Mouse (Mus musculus) embryonic fibroblast, embryonic 13.5 days (primary cell): Measurements from ENCODE around the gene Zfp777. TPM values are rescaled to one million over a fixed set of nuclear protein-coding genes. Genes with fewer than 3 reads are reported as not detected.

ENCODE experiments used
- H3K27ac ChIP-seq: 2 replicates; pipeline ENCODE4 v1.5.1; 2012; ENCODE audit warnings: low read length, control low read depth, inconsistent platforms; ENCODE audit not compliant: insufficient read depth
- H3K4me1 ChIP-seq: 2 replicates; pipeline ENCODE4 v1.6.1; 2011; ENCODE audit warnings: low read length; ENCODE audit not compliant: control insufficient read depth, insufficient read depth
- H3K4me3 ChIP-seq: 2 replicates; pipeline ENCODE4 v1.5.1; 2011; ENCODE audit warnings: mild to moderate bottlenecking, control low read depth, low read length; ENCODE audit not compliant: insufficient read depth
- CTCF ChIP-seq: IDR thresholded peaks from 2 replicates; pipeline ENCODE4 v1.5.1; 2011; ENCODE audit warnings: mild to moderate bottlenecking, control low read depth, low read length, moderate library complexity, borderline replicate concordance; ENCODE audit not compliant: insufficient read depth
- POLR2A ChIP-seq: IDR thresholded peaks from 2 replicates; pipeline ENCODE4 v1.6.1; 2011; ENCODE audit warnings: low read depth, mild to moderate bottlenecking, control low read depth, low read length, moderate library complexity
- polyA plus RNA-seq: library from polyadenylated mRNA; stranded (reverse); fragments of >200 nt; gene quantifications from 2 replicates; pipeline ENCODE4 v1.2.4, GENCODE M21; 2011; ENCODE audit warnings: low read depth; ENCODE audit not compliant: missing spikeins, insufficient read length

Gene Zfp777
- polyA plus RNA-seq, 1 experiment, result 26.4 TPM

DNA sequence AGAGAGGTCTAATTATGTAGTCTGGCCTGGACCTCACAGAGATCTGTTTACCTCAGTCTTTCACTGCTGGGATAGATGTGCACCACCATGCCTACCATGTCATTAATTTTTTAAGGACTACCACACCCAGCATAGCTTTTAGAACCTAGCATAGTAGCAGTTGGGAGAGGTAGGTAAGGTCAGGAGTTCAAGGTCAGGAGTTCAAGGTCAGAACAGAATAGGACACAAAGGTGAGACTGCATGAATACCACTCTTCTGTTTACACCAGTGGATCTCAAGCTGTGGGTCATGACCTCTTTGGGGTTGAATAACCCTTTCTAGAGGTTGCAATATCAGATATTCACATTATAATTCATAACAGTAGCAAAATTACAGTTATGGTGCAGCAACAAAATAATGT, 16.1 kb downstream of the Zfp777 start:
- TF ChIP-seq POLR2A (no peak), CTCF (no peak)
- no peak overlapping the region for H3K4me3 ChIP-seq
- no peak overlapping the region for H3K27ac ChIP-seq
- no peaks in the 10 kb centered on the region for H3K4me1 ChIP-seq

DNA sequence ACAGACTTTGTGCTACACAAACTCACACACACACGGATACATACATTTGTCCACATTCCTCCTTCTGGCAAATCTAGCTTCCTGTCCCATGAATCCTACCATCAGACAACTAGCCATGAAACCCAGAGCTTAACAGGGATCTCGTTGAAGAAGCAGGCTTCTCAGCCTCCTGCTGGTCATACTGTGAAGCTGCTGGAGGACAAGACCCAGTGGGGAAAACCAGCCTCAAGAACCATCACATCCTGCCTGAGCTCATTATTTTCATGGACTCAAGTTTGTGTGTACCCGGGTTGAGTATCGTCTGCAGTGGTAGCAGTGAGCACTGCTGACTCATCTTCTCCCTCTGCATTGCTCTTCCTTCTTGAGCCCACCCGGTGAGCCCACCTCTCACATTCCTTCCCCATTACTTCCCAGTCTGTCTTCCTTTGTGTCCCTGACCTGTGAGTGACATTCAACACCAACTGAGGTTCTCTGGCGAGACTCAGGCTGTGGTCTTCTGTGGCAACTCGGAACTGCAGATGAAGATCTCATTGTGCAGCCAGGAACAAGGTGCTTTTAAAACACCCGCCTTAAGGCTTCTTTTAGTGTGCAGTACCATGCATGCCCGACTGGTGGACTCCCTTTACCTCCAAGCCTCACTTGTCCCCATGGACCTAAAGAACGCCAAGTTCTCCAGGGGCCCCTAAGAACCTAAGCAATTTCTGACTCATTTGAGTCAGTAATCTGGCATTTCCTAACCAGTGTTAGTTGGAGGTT, 22.6 kb downstream of the Zfp777 start:
- Histone ChIP-seq H3K27ac (no peak overlapping the region), H3K4me1 (no peaks in the 10 kb centered on the region; the same call in 1 of the 2 replicates), H3K4me3 (no peak overlapping the region)
- TF ChIP-seq CTCF (no peak), POLR2A (no peak)

DNA sequence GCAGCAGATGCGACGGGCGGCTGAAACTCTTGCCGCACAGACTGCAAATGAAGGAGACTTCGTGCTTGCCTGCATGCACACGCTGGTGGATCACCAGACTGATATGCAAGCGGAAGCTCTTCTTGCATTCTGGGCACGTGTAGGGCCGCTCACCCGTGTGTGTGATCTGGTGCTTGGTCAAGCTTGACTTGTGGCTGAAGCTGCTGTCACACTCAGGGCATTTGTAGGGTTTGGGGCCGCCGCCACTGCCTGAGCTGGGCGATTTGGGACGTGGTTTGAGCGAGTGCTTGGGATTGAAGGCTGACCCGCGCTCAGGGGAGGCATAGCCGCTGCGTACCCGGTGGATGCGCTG, 23.7 kb downstream of the Zfp777 start:
- TF ChIP-seq CTCF (no peak), POLR2A (no peak)
- H3K4me1 ChIP-seq, result peaks cover 2% of the 10 kb centered on the region; the same call in 1 of the 2 replicates
- no peak overlapping the region for H3K4me3 ChIP-seq
- H3K27ac ChIP-seq, result no peak overlapping the region

DNA sequence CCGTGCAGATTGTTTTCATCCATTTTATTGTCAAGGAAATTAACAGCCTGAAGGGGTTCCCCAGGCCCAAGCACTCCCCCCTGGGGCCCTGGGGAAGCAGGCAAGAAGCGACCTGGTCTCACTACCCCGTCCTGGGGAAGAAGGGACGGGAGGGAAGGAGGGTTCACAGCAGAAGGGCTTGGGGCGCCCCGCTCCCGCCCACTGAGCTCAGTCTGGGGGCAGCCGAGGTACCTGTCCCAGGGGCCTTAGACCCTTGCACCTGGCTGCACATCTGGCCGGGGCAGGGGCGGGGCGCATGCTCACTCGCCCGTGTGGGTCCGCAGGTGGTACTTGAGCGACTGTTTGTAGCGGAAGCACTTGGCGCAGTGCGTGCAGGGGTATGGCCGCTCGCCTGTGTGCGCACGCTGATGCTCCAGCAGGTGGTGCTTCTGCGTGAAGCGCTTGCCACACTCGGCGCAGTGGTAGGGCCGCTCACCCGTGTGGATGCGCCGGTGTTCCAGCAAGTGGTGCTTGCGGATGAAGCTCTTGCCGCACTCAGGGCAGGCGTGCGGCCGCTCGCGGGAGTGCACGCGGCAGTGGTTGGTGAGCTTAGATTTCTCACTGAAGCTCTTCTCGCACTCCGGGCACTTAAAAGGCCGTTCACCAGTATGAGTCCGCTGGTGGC, 24.2 kb downstream of the Zfp777 start:
- Histone ChIP-seq H3K4me1 (peaks cover 2% of the 10 kb centered on the region; the same call in 1 of the 2 replicates), H3K27ac (no peak overlapping the region), H3K4me3 (no peak overlapping the region)
- no peak for TF ChIP-seq POLR2A
- TF ChIP-seq CTCF, result no peak

DNA sequence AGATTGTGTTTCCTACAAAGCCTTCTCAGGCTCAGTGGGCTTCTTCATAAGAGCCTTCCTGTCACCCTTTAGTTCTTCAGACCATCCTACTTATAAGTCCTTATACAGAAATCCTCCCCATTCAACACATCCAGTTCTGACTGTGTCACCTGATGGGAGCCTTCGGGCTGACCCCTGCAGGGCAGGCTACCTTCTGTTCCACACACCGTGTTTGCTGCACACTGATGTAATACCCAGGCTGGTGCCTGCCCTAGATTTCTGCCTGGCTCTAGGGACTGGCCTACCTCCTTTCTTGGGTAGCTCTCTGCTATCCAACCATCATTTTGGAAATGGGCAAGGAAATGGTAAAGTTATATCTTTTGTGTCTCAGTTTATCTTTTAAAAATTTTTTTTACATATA, 26.0 kb downstream of the Zfp777 start:
- H3K4me3 ChIP-seq, result no peak overlapping the region
- TF ChIP-seq CTCF (no peak), POLR2A (no peak)
- peaks cover 2% of the 10 kb centered on the region; the same call in 1 of the 2 replicates for H3K4me1 ChIP-seq
- 0 out of 2 replicates have a peak overlapping the region, but pooled peaks have one; percentile 5 for H3K27ac ChIP-seq

DNA sequence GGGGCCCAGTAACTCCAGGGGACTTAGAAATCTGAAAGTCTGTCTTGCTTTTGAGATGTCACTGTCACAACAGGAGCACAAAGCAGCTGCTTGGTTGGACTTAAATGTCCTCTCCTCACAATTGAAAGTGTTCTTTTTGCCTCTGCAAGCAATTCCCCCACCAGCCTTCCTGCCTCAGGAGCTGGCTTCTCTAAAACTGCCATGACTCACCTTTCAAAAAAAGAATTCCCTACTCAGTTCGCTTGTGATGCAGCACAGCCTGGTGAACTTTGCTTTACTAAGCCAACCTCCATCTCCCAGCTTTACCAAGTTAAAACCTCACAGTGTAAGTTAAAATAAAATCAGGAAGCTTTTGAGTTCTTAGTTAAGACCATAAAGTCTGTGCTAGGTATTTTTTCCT, 27.0 kb downstream of the Zfp777 start:
- H3K27ac ChIP-seq, result peak overlapping the region; percentile 23; the same call in 1 of the 2 replicates
- no peak for TF ChIP-seq POLR2A
- no peak for TF ChIP-seq CTCF
- peaks cover 2% of the 10 kb centered on the region; the same call in 1 of the 2 replicates for H3K4me1 ChIP-seq
- no peak overlapping the region for H3K4me3 ChIP-seq

DNA sequence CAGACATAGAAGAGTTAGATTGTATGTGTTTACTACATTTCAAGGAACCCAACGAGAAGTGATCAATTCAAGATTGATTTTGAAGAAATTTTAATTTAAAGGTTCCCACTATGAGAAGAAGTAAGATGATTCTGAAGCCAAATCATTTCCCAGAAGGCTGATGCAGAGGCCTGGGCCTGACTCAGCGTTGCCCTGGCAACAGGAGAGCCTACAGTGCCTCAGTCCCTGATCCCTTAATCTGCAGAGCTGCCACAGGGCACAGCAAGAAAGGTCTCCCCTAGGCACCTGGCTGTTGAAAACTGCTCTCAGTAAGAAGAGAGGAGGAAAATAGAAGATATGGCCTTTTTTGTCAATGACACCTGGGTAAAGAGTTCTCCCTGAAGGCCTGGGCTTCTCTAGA, 28.7 kb downstream of the Zfp777 start:
- H3K4me1 ChIP-seq, result peaks cover 2% of the 10 kb centered on the region; the same call in 1 of the 2 replicates
- no peak overlapping the region for H3K4me3 ChIP-seq
- TF ChIP-seq POLR2A (no peak), CTCF (no peak)
- no peak overlapping the region for H3K27ac ChIP-seq

DNA sequence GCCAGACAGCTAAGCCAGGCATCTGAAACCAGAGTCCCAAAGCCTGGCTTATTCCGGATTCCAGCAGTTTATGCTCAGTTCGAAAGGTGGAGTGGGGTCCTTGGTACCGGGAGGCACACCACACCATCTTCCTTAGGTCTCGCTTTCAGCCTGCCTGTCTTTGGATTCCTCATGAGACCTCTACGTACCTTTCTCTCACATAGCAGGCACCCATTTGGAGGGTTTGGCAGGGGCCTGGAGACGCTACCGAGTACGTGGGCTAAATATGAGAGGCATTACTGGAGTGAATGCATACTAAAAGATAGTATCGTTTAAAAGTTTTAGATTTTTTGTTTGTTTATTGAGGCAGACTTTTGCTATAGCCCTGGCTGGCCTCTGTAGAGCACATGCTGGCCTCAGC, 31.9 kb downstream of the Zfp777 start:
- no peak overlapping the region for H3K4me3 ChIP-seq
- H3K4me1 ChIP-seq, result peaks cover 2% of the 10 kb centered on the region; the same call in 1 of the 2 replicates
- TF ChIP-seq CTCF (no peak), POLR2A (no peak)
- H3K27ac ChIP-seq, result no peak overlapping the region

DNA sequence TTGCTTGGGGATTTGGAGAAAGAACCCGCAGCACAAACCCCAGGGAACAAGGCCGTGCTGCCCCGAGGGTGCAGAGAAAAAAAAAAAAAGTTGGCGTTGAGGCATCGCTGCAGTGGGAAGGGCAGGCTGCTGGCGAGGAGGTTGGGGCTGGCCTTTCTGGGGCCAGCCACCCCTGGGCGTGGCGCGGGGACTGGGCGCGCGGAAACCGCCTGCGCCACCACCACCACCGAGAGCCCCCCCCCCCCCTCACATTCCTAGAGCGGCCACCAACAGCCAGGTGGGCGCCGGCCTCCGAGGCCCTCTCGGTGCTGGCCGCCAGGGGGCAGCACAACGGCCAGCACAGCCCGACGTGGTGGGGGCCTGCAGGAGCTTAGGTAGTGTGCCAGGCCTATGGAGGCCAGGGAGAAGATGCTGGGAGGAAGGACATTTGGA, 32.6 kb downstream of the Zfp777 start:
- no peak overlapping the region for H3K4me3 ChIP-seq
- H3K4me1 ChIP-seq, result peaks cover 2% of the 10 kb centered on the region; the same call in 1 of the 2 replicates
- TF ChIP-seq POLR2A (no peak), CTCF (peak; percentile 56)
- H3K27ac ChIP-seq, result no peak overlapping the region

DNA sequence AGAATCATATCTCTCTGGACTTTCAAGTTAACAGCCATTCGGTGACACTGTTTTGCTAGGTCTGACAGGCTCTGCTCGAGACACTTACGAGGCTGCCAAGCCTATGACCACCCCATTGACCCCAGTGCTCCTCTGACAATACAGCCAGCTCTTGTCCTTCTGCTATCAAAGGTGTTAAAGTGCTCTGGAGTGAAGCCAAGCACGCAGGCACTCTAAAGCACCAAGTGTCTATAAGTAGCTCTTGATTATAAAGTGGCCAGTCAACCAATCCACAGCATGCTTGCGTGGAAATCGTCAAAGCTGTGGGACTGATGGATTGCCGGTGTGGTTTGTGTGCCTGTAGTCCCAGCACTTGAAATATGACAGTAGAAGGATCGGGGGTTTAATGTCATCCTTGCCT, 38.0 kb downstream of the Zfp777 start:
- Histone ChIP-seq H3K4me3 (no peak overlapping the region), H3K4me1 (peaks cover 4% of the 10 kb centered on the region; the same call in 1 of the 2 replicates), H3K27ac (no peak overlapping the region)
- TF ChIP-seq CTCF, result no peak
- TF ChIP-seq POLR2A, result no peak
